Mouse (Mus musculus): ENCODE measurements around the gene Rrp36.

Gene Rrp36

GRCm38 (mm10) chr17:46682654-46683389 is 8.7 kb upstream of the Rrp36 start:
- DNase-seq = no peak

- DNase-seq = no peak
Observed at GRCm38 (mm10) chr17:46681466-46682118, 7.4 kb upstream of the Rrp36 start.

- DNase-seq = peak; percentile 96 to 97
Observed at GRCm38 (mm10) chr17:46680760-46681373, 6.7 kb upstream of the Rrp36 start, which contains the start of gene Klhdc3. Gene Klhdc3, minus strand, starts transcription at chr17:46680914.

GRCm38 (mm10) chr17:46679843-46680759 is 5.9 kb upstream of the Rrp36 start:
- DNase-seq = peak; percentile 29 to 43

- no peak for DNase-seq
Observed at GRCm38 (mm10) chr17:46678911-46679310, 4.8 kb upstream of the Rrp36 start.

GRCm38 (mm10) chr17:46678416-46678815 is 4.3 kb upstream of the Rrp36 start, which contains the start of gene Mea1:
Gene Mea1, plus strand, starts transcription at chr17:46678793.
- DNase-seq = no peak

GRCm38 (mm10) chr17:46674530-46675283 is 555 bp upstream of the Rrp36 start:
- no peak for DNase-seq

GRCm38 (mm10) chr17:46669911-46670310 is 4.2 kb downstream of the Rrp36 start:
- DNase-seq = no peak

GRCm38 (mm10) chr17:46667712-46668111 is 6.4 kb downstream of the Rrp36 start:
- no peak for DNase-seq

- DNase-seq = no peak
Observed at GRCm38 (mm10) chr17:46662730-46663129, 11.4 kb downstream of the Rrp36 start.

- DNase-seq = no peak
Observed at GRCm38 (mm10) chr17:46661981-46662380, 12.2 kb downstream of the Rrp36 start.

GRCm38 (mm10) chr17:46661351-46661750 is 12.8 kb downstream of the Rrp36 start:
- no peak for DNase-seq

GRCm38 (mm10) chr17:46656054-46656453 is 18.1 kb downstream of the Rrp36 start:
- no peak for DNase-seq

- DNase-seq = no peak
Observed at GRCm38 (mm10) chr17:46651755-46652547, 22.2 kb downstream of the Rrp36 start.

GRCm38 (mm10) chr17:46651292-46651691 is 22.9 kb downstream of the Rrp36 start:
- no peak for DNase-seq

GRCm38 (mm10) chr17:46650232-46651031 is 23.7 kb downstream of the Rrp36 start, which contains the start of gene Cul7:
Gene Cul7, plus strand, starts transcription at chr17:46650337.
- peak; percentile 72 to 76 for DNase-seq

GRCm38 (mm10) chr17:46649811-46650210 is 24.3 kb downstream of the Rrp36 start:
- DNase-seq = no peak

GRCm38 (mm10) chr17:46648436-46648835 is 25.7 kb downstream of the Rrp36 start:
- DNase-seq = no peak

GRCm38 (mm10) chr17:46647279-46647678 is 26.9 kb downstream of the Rrp36 start:
- no peak for DNase-seq

GRCm38 (mm10) chr17:46646322-46646662 is 27.9 kb downstream of the Rrp36 start:
- no peak for DNase-seq
